Mouse (Mus musculus) bone marrow macrophage, adult 2 months (primary cell): ENCODE data around the gene Lamp1.

ENCODE experiments used
- CTCF ChIP-seq: IDR thresholded peaks from 2 replicates; pipeline ENCODE4 v1.5.1; 2012; ENCODE audit warnings: low read depth, mild to moderate bottlenecking, low read length, moderate library complexity
- POLR2A ChIP-seq: IDR thresholded peaks from 2 replicates; pipeline ENCODE4 v1.6.1; 2012; ENCODE audit warnings: mild to moderate bottlenecking, low read depth, low read length, borderline replicate concordance

GRCm38 (mm10) chr8:13203472-13203871, 44.5 kb downstream of the Lamp1 start:
- TF ChIP-seq CTCF: no peak
- TF ChIP-seq POLR2A: no peak
